Mouse (Mus musculus): Measurements from ENCODE around the gene Ampd2.

The Ampd2 gene

GRCm38 (mm10) chr3:108086470-108086979 lies at the start of gene Ampd2:
Gene Ampd2 (minus strand): TSS chr3:108086651.
- peak; percentile 81 to 91 for DNase-seq

GRCm38 (mm10) chr3:108134701-108135100 lies 48.2 kb upstream of the Ampd2 start:
- no peak for DNase-seq

GRCm38 (mm10) chr3:108132484-108132883 lies 46.0 kb upstream of the Ampd2 start:
- no peak for DNase-seq

- no peak for DNase-seq
Observed at GRCm38 (mm10) chr3:108131821-108132220, 45.4 kb upstream of the Ampd2 start.

- peak in 1 of 2 experiments; percentile 41 for DNase-seq
Observed at GRCm38 (mm10) chr3:108131216-108131615, 44.8 kb upstream of the Ampd2 start.

GRCm38 (mm10) chr3:108129804-108130203 lies 43.4 kb upstream of the Ampd2 start:
- DNase-seq, result no peak

GRCm38 (mm10) chr3:108129367-108129766 lies 42.9 kb upstream of the Ampd2 start:
- DNase-seq, result no peak

- DNase-seq, result no peak
Observed at GRCm38 (mm10) chr3:108128520-108128919, 42.1 kb upstream of the Ampd2 start.

GRCm38 (mm10) chr3:108126327-108126726 lies 39.9 kb upstream of the Ampd2 start:
- no peak for DNase-seq

GRCm38 (mm10) chr3:108124131-108124530 lies 37.7 kb upstream of the Ampd2 start:
- no peak for DNase-seq

GRCm38 (mm10) chr3:108123242-108123641 lies 36.8 kb upstream of the Ampd2 start:
- DNase-seq, result no peak

- DNase-seq, result no peak
Observed at GRCm38 (mm10) chr3:108121101-108121500, 34.6 kb upstream of the Ampd2 start.

- no peak for DNase-seq
Observed at GRCm38 (mm10) chr3:108117465-108117864, 31.0 kb upstream of the Ampd2 start.

- DNase-seq, result peak in 1 of 2 experiments; percentile 20
Observed at GRCm38 (mm10) chr3:108113591-108114289, 27.3 kb upstream of the Ampd2 start.

GRCm38 (mm10) chr3:108112666-108113065 lies 26.2 kb upstream of the Ampd2 start:
- no peak for DNase-seq

GRCm38 (mm10) chr3:108112246-108112645 lies 25.8 kb upstream of the Ampd2 start:
- no peak for DNase-seq

GRCm38 (mm10) chr3:108111320-108111719 lies 24.9 kb upstream of the Ampd2 start:
- no peak for DNase-seq

GRCm38 (mm10) chr3:108105281-108105680 lies 18.8 kb upstream of the Ampd2 start:
- no peak for DNase-seq

GRCm38 (mm10) chr3:108102075-108102474 lies 15.6 kb upstream of the Ampd2 start:
- DNase-seq, result no peak

GRCm38 (mm10) chr3:108101594-108101993 lies 15.1 kb upstream of the Ampd2 start:
- DNase-seq, result no peak

- DNase-seq, result no peak
Observed at GRCm38 (mm10) chr3:108098316-108098715, 11.9 kb upstream of the Ampd2 start.

- DNase-seq, result no peak
Observed at GRCm38 (mm10) chr3:108097656-108098055, 11.2 kb upstream of the Ampd2 start.

GRCm38 (mm10) chr3:108096726-108097125 lies 10.3 kb upstream of the Ampd2 start:
- DNase-seq, result no peak

GRCm38 (mm10) chr3:108096226-108096625 lies 9.8 kb upstream of the Ampd2 start:
- no peak for DNase-seq
